Mouse (Mus musculus): ENCODE measurements at regions not wholly inside any gene's neighbourhood (a gene's known extent, or its start where the extent isn't known, plus 50 kb on each side); places are given as distances from the start of the nearest gene placed in this dataset.

GRCm38 (mm10) chr2:147656667-147657066 lies 294.9 kb downstream of the Pax1 start:
- no peak for TF ChIP-seq CTCF (IDR thresholded peaks at IDR 0.05; ENCODE audit: control insufficient read depth, insufficient read depth, low read length)
- TF ChIP-seq POLR2A (IDR thresholded peaks at IDR 0.05; ENCODE audit: borderline replicate concordance, control insufficient read depth, low read depth, low read length) = no peak
